Mouse (Mus musculus) spleen, adult 2 months (tissue): ENCODE results near the gene Pfn1.

Experiments
- CTCF ChIP-seq: fragments of 200-500 bp; IDR thresholded peaks from 2 replicates; pipeline ENCODE4 v1.5.1; 2011; ENCODE audit warnings: mild to moderate bottlenecking, inconsistent platforms; ENCODE audit not compliant: insufficient read depth, insufficient read length, insufficient replicate concordance; ENCODE audit errors: extremely low read depth
- POLR2A ChIP-seq: fragments of 200-500 bp; IDR thresholded peaks from 2 replicates; pipeline ENCODE4 v1.6.1; 2011; ENCODE audit warnings: low read depth, low read length, inconsistent platforms

DNA sequence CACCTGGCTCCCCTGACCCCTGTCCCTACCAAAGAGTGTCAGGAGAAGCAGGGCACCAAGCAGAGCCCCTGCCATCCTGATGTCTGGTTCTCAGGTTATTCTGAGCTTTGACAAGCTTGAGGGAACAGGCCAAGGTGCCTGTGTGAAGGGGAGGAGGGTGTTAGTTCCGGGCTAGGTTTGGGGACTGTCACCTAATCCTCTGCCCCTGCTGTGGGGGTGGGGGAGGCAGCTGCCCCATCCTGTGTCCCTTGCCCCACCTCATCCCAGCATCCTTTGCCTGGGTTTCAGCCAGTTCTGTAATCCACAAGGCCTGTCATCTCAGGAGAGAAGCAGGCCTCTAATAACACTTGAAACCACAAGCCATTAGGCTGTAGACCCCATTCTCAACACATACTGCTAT is 35.3 kb downstream of the Pfn1 start, which contains the start of gene Chrne:
- TF ChIP-seq CTCF (no peak), POLR2A (no peak)
